Mouse (Mus musculus) gastrocnemius, postnatal 14 days (tissue): ENCODE data around the gene Prkch. TPM values are rescaled to one million over a fixed set of nuclear protein-coding genes. Genes with fewer than 3 reads are reported as not detected.

Experiments
- DNase-seq: peaks from one replicate; pipeline ENCODE4 v3.0.0; 2021; ENCODE audit warnings: mixed read lengths
- intact Hi-C: fragments of 180-260 bp; cut with DNase I; formaldehyde crosslinking; loops from one replicate; pipeline ENCODE4 v1.15.1; 2025; ENCODE audit warnings: low total_unique reads
- total RNA-seq, 2 experiments: library from RNA; stranded (reverse); gene quantifications; 2 replicates each; pipeline ENCODE4 v1.2.3; 2021

Gene Prkch
- total RNA-seq, 2 experiments from 2014 or later = 9.0 to 12.5 TPM

DNA sequence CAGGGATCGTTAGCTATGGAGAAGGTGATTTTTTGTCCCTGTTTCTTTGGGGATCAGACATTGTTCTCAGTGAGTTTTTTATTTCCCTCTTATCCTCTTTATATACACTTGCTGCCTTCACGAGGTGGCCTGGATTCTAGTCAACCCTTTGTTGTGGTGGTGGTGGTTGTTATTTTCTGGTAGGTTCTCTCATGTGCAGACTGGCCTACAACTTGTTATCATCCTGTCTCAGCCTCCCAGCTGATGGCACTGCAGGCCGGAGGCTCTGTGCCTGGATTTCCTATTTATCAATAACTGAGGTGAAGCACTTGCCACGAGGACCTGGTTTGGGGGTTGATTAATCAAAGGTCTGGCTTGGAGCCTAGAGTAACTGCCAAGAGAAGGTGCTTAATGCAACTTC lies 20.6 kb downstream of the Prkch start:
- intact Hi-C loops = no loop called here
- DNase-seq = no peak

- intact Hi-C loops = no loop called here
- no peak for DNase-seq
Measured at GRCm38 (mm10) chr12:73607381-73608064, 22.9 kb downstream of the Prkch start.

DNA sequence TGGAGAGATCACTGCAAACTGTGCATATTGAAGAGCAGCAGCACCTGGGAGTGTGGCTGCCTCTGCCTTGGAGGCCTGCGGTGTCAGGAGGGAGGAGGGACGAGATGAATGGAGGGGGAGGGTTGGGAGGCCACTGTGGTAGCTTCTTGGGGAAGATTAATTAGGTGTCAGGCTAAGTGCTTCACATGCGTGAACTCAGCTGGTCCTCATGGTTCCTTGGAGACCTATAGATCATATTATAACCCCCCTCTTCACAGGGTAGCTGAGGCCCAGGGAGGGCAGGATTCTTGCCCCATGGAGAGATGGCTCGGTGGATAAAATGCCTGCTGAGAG lies 23.4 kb downstream of the Prkch start:
- no peak for DNase-seq
- intact Hi-C loops = no loop called here

DNA sequence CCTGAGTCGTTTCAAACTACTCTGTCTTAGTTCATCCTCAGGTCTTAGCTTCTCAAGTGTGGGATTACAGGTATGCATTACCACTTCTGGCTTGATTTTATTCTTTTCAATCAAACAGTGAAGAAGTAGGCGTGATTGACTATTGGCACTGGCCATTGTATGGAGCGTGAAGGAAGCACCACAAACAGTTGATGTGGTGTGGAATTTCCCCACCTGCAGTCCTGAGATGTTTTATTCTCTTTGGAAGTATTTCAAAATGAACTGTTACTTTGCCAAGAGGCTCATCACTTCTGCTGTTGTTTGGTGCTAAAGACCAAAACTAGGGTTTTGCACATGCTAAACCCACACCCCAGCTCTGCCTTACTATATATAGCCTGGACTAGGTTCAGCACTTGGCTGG lies 24.7 kb downstream of the Prkch start:
- intact Hi-C loops = no loop called here
- DNase-seq = no peak

DNA sequence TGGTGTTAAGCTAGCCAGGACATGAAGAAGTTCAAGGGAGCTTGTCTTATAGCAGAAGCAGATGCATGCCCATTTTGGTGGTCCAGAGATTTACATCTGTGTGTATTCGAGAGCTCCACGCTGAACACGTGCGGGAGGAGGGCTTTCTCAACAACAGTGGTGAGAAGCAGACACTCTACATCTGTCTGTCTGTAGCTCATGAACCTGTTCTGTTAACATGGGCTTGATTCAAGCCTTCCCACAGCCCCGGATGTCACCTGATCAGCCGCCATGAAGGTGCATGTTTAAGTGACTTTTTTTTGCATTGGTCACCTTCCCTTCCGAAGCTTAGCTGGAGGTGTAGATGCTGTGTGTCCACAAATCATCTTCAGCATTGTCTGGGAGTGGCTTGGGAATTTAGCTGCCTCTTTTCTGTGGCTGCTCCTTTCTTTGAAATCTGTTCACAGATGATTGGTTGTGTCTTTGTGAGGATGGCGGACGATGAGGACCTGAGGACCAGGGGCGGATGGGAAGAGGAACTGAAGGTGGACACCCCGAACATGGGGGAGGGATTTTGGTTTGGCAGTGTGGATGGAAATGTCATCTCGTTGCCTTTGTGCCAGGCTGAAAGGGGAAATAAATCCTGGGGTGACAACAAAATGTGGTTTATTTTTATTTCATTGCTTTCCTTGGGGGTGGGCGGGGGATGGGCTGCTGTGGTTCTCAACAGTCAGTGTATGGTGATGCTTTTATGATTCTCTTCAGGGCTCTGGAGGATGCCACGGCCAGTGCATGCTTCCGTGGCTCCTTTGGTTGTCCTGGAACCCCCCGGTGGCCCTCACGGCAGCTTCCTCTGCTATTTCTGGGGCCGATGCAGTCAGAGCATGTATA lies 25.3 kb downstream of the Prkch start:
- intact Hi-C loops = no loop called here
- no peak for DNase-seq

DNA sequence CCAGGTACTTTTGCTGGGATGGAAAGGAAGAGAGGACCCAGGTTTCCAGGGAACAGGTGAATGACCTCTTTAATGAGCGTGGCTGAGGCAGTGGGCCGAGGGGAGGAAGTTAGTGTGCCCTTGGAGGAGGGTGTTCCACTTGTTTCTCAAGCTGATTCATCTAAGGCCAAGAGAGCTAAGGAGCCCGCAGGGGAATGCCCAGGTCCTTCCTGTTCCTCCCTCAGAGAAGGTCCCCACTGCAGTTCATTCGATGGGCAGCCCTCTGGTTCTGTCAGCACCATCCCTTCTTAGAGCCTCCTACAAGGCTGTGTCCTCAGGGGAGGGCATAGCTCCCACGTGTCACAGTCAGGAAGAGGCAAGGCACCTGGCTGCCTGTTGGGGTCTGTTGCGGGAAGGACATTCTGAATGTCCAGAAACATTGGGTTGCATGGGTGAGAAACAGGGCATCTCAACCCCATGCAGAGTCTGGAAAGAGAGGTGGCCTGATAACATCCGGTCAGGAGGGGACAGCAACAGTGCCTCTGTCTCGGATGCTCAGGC lies 26.3 kb downstream of the Prkch start:
- no peak for DNase-seq

GRCm38 (mm10) chr12:73611741-73612140 lies 27.1 kb downstream of the Prkch start:
- DNase-seq = no peak
- intact Hi-C loops = no loop called here

More for the DNA sequence above, 26.3 kb downstream of the Prkch start:
- intact Hi-C loops = no loop called here

GRCm38 (mm10) chr12:73613183-73613582 lies 28.6 kb downstream of the Prkch start:
- intact Hi-C loops = no loop called here
- no peak for DNase-seq

GRCm38 (mm10) chr12:73617652-73618051 lies 33.1 kb downstream of the Prkch start:
- no peak for DNase-seq
- intact Hi-C loops = no loop called here

- intact Hi-C loops = no loop called here
- no peak for DNase-seq
Measured at GRCm38 (mm10) chr12:73625277-73626032, 40.9 kb downstream of the Prkch start.

- no peak for DNase-seq
- intact Hi-C loops = no loop called here
Measured at GRCm38 (mm10) chr12:73627902-73628301, 43.3 kb downstream of the Prkch start.

- intact Hi-C loops = no loop called here
- no peak for DNase-seq
Measured at GRCm38 (mm10) chr12:73630596-73630995, 46.0 kb downstream of the Prkch start.

GRCm38 (mm10) chr12:73631148-73631547 lies 46.6 kb downstream of the Prkch start:
- no peak for DNase-seq
- intact Hi-C loops = no loop called here

GRCm38 (mm10) chr12:73632671-73633244 lies 48.2 kb downstream of the Prkch start:
- DNase-seq = no peak
- intact Hi-C loops = no loop called here

DNA sequence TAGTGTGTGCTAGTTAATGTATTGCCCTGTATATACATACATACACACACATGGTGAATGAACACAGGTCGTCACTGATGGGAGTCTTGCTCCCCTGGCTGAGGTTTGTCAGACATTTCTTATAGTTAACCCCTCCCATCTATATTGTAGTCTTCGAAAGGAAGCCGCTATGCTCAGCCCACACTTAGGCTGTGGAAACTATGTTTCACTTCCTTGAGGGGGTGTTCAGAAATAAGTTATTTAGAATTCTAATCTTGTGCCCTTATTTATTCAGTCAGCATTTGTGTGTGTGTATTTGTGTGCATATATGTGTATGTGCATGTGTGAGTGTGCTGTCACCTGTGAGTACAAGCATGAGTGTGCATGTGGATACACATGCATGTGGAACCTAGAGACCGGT lies 49.1 kb downstream of the Prkch start:
- intact Hi-C loops = no loop called here
- no peak for DNase-seq

DNA sequence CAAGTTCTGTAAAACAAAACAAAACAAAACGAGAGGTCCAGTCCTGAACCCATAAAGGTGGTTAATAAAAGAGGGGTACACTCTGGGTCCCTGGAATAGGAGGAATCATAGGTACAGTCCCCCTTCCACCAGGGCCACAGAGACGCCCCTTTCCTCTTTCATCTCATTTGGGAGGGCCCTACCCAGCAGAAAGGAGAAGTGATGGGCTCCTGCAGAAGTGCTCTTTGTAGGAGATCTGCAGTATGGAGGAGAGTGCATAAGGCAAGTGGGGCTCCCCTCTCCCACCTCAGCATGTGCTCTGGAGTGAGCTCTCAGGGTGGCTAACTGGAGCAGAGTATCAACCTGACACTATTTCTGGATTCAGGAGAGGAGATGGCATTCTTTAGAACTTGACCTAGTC lies 55.0 kb downstream of the Prkch start:
- intact Hi-C loops = no loop called here
- DNase-seq = no peak

GRCm38 (mm10) chr12:73641183-73641582 lies 56.6 kb downstream of the Prkch start:
- no peak for DNase-seq
- intact Hi-C loops = no loop called here

DNA sequence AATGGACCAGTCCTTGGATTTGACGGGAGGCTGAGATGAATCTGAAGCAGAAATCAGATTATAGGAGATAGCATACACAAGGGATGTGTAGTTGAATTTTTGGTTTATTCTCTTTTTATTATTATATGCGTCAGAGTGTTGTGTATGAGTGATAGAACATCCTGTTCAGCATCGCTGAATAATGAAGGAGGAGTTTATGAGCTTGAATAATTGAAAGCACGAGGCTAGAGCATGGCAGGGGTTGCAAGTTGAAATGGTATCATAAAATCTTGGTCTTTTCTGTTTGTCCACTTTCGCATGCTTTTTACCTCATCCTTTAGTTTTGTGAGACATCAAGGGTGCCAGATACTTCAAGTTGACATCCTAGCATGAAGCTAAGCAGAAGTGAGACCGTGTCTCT lies 60.6 kb downstream of the Prkch start:
- intact Hi-C loops = no loop called here
- DNase-seq = no peak

- intact Hi-C loops = no loop called here
- DNase-seq = no peak
Measured at GRCm38 (mm10) chr12:73647686-73648085, 63.1 kb downstream of the Prkch start.
